In genomic region chr4:107096043-107096442, GRCm38 (mm10) we compare ENCODE assay signal across 11 mouse cellular contexts. TPM values are rescaled to one million over a fixed set of nuclear protein-coding genes. Genes with fewer than 3 reads are reported as not detected.
DNase-seq lines count a peak whose midpoint lies in the region; ATAC-seq lines count a peak whose summit lies in the region.
"Had no signal": no experiment of that assay in that cellular context is flagged by ENCODE, and none has a peak within 500 bp of the region (broad histone marks: within the 10 kb centered on the region; RNA-seq: fewer than 3 reads in every experiment).

No protein-coding gene starts in this region.

- H3K36me3 ChIP-seq in midbrain, embryonic 10.5 days = no peaks in the 10 kb centered on the region
- no peaks in the 10 kb centered on the region for H3K36me3 ChIP-seq in midbrain, embryonic 15.5 days (replicated peaks)
- H3K36me3 ChIP-seq in limb, embryonic 12.5 days = no peaks in the 10 kb centered on the region
- no peaks in the 10 kb centered on the region for H3K36me3 ChIP-seq in intestine, embryonic 16.5 days (ENCODE audit: control insufficient read depth, insufficient read depth, low read length)

- no peaks in the 10 kb centered on the region for H3K9me3 ChIP-seq in midbrain, embryonic 10.5 days (replicated peaks)
- H3K9me3 ChIP-seq in midbrain, embryonic 15.5 days = no peaks in the 10 kb centered on the region
- H3K9me3 ChIP-seq in limb, embryonic 12.5 days = no peaks in the 10 kb centered on the region
- H3K9me3 ChIP-seq in intestine, embryonic 16.5 days (ENCODE audit: control insufficient read depth, low read length) = no peaks in the 10 kb centered on the region

- 37% methylated on average over 6 of the region's 6 CpGs for WGBS in midbrain, embryonic 10.5 days
- 17% methylated on average over 6 of the region's 6 CpGs for WGBS in midbrain, embryonic 15.5 days
- 52% methylated on average over 6 of the region's 6 CpGs for WGBS in limb, embryonic 12.5 days
- WGBS in intestine, embryonic 16.5 days = 69% methylated on average over 6 of the region's 6 CpGs

- DNase-seq in midbrain, embryonic 10.5 days (ENCODE audit: low spot score) = peak; percentile 29
- DNase-seq in cerebellum, postnatal 14 days = peak; percentile 72 to 79
- peak; percentile 37 for DNase-seq in retina, embryonic 14.5 days (ENCODE audit: low spot score)
- no peak for DNase-seq in testis, postnatal 14 days (ENCODE audit: low spot score)
- no peak for DNase-seq in urinary bladder, postnatal 36 days (ENCODE audit: low spot score in 2 of 2)
- DNase-seq: adrenal gland, adult 2 months; heart, postnatal 10 days; kidney, postnatal 10 days had no signal

- H3K4me3 ChIP-seq in midbrain, embryonic 10.5 days = no peak overlapping the region
- H3K4me3 ChIP-seq in midbrain, embryonic 15.5 days = no peak overlapping the region
- no peak overlapping the region for H3K4me3 ChIP-seq in limb, embryonic 12.5 days (replicated peaks)
- H3K4me3 ChIP-seq in intestine, embryonic 16.5 days (ENCODE audit: low read length) = no peak overlapping the region

- peak overlapping the region; percentile 74 for H3K27ac ChIP-seq in midbrain, embryonic 10.5 days (replicated peaks)
- H3K27ac ChIP-seq in midbrain, embryonic 15.5 days = no peak overlapping the region
- H3K27ac ChIP-seq in limb, embryonic 12.5 days = peak overlapping the region; percentile 12; the same call in 1 of the 2 replicates
- H3K27ac ChIP-seq in intestine, embryonic 16.5 days (ENCODE audit: low read length) = no peak overlapping the region

- H3K4me2 ChIP-seq in midbrain, embryonic 15.5 days = no peak overlapping the region
- no peak overlapping the region for H3K4me2 ChIP-seq in limb, embryonic 12.5 days
- H3K4me2 ChIP-seq in intestine, embryonic 16.5 days (ENCODE audit: low read depth, low read length) = no peak overlapping the region

- 0 out of 2 replicates have a peak, but pooled peaks cover 7% of the 10 kb centered on the region for H3K27me3 ChIP-seq in midbrain, embryonic 10.5 days (ENCODE audit: low read depth, poor library complexity, severe bottlenecking)
- H3K27me3 ChIP-seq in midbrain, embryonic 15.5 days (replicated peaks) = no peaks in the 10 kb centered on the region
- no peaks in the 10 kb centered on the region for H3K27me3 ChIP-seq in limb, embryonic 12.5 days
- H3K27me3 ChIP-seq in intestine, embryonic 16.5 days (replicated peaks; ENCODE audit: control insufficient read depth, insufficient read depth, low read length) = no peaks in the 10 kb centered on the region

- H3K9ac ChIP-seq in midbrain, embryonic 15.5 days = no peak overlapping the region
- no peak overlapping the region for H3K9ac ChIP-seq in limb, embryonic 12.5 days (replicated peaks)
- no peak overlapping the region for H3K9ac ChIP-seq in intestine, embryonic 16.5 days (ENCODE audit: low read depth, low read length)

- no peak for ATAC-seq in midbrain, embryonic 15.5 days (replicated peaks)
- ATAC-seq in limb, embryonic 12.5 days (ENCODE audit: insufficient number of reproducible peaks, insufficient read depth, low FRiP score, low TSS enrichment, low read depth) = no peak
- no peak for ATAC-seq in intestine, embryonic 16.5 days

- peaks cover 66% of the 10 kb centered on the region for H3K4me1 ChIP-seq in midbrain, embryonic 10.5 days
- peaks cover 21% of the 10 kb centered on the region for H3K4me1 ChIP-seq in midbrain, embryonic 15.5 days
- H3K4me1 ChIP-seq in limb, embryonic 12.5 days (replicated peaks) = peaks cover 46% of the 10 kb centered on the region
- H3K4me1 ChIP-seq in intestine, embryonic 16.5 days (ENCODE audit: control insufficient read depth, insufficient read depth, low read length) = peaks cover 6% of the 10 kb centered on the region; the same call in 1 of the 2 replicates

RNA-seq across cellular contexts. Expression of gene Cdcp2, which starts 0.6 kb away (rescaled TPM):
- 0.11 and 0.22 TPM in 2 replicates for polyA plus RNA-seq in midbrain, embryonic 10.5 days (2016; fragmentation: Nextera tagmentation; extraction: Ambion mirVana)
- polyA plus RNA-seq in midbrain, embryonic 15.5 days (2015; fragmentation: Nextera tagmentation; extraction: Ambion mirVana) = not detected in 2 replicates
- not detected in 2 replicates for polyA plus RNA-seq in limb, embryonic 12.5 days (2016; fragmentation: Nextera tagmentation; extraction: Ambion mirVana)
- not detected in 2 replicates for polyA plus RNA-seq in intestine, embryonic 16.5 days (2015; fragmentation: Nextera tagmentation; extraction: Ambion mirVana)

RNA-seq across cellular contexts. Expression of gene Cyb5rl, which starts 29.3 kb away (rescaled TPM):
- 7.6 and 9.9 TPM in 2 replicates for polyA plus RNA-seq in midbrain, embryonic 10.5 days (2016; fragmentation: Nextera tagmentation; extraction: Ambion mirVana)
- polyA plus RNA-seq in midbrain, embryonic 15.5 days (2015; fragmentation: Nextera tagmentation; extraction: Ambion mirVana) = 3.7 and 4.7 TPM in 2 replicates
- polyA plus RNA-seq in limb, embryonic 12.5 days (2016; fragmentation: Nextera tagmentation; extraction: Ambion mirVana) = 4.6 and 7.1 TPM in 2 replicates
- polyA plus RNA-seq in intestine, embryonic 16.5 days (2015; fragmentation: Nextera tagmentation; extraction: Ambion mirVana) = 7.2 and 7.7 TPM in 2 replicates

RNA-seq across cellular contexts. Expression of gene Mrpl37, which starts 29.4 kb away (rescaled TPM):
- polyA plus RNA-seq in midbrain, embryonic 10.5 days (2016; fragmentation: Nextera tagmentation; extraction: Ambion mirVana) = 122 and 123 TPM in 2 replicates
- polyA plus RNA-seq in midbrain, embryonic 15.5 days (2015; fragmentation: Nextera tagmentation; extraction: Ambion mirVana) = 77.7 and 82.3 TPM in 2 replicates
- 97.8 and 102 TPM in 2 replicates for polyA plus RNA-seq in limb, embryonic 12.5 days (2016; fragmentation: Nextera tagmentation; extraction: Ambion mirVana)
- 112 and 117 TPM in 2 replicates for polyA plus RNA-seq in intestine, embryonic 16.5 days (2015; fragmentation: Nextera tagmentation; extraction: Ambion mirVana)

Comparison
In these comparisons a context has a peak if more than half of its experiments do, and no peak if none do; other contexts are left out.
1. H3K27ac ChIP-seq: peak in midbrain, embryonic 10.5 days (single experiment) and limb, embryonic 12.5 days (single experiment); none in midbrain, embryonic 15.5 days (single experiment) and intestine, embryonic 16.5 days (single experiment).
2. DNase-seq: peak in midbrain, embryonic 10.5 days (single experiment), cerebellum, postnatal 14 days (2 of 2) and retina, embryonic 14.5 days (single experiment); none in testis, postnatal 14 days (single experiment) and urinary bladder, postnatal 36 days (0 of 2).